Mouse (Mus musculus): Measurements from ENCODE around the gene Ahnak.
"Not testable (repeated sequence)": the region's sequence is repeated elsewhere in the genome, so short reads cannot be mapped to it uniquely, and the experiment has no call there.

The Ahnak gene

GRCm38 (mm10) chr19:8972491-8972890 lies 16.6 kb upstream of the Ahnak start:
- not testable (repeated sequence) for DNase-seq (ENCODE audit: low spot score)

- DNase-seq (ENCODE audit: low spot score) = no peak
Observed at GRCm38 (mm10) chr19:8974638-8975037, 14.4 kb upstream of the Ahnak start.

- no peak for DNase-seq (ENCODE audit: low spot score)
Observed at GRCm38 (mm10) chr19:8975491-8975890, 13.6 kb upstream of the Ahnak start.

- DNase-seq (ENCODE audit: low spot score) = peak; percentile 79
Observed at GRCm38 (mm10) chr19:8976535-8976934, 12.5 kb upstream of the Ahnak start.

- no peak for DNase-seq (ENCODE audit: low spot score)
Observed at GRCm38 (mm10) chr19:8980771-8981170, 8.3 kb upstream of the Ahnak start.

- no peak for DNase-seq (ENCODE audit: low spot score)
Observed at GRCm38 (mm10) chr19:8981450-8982168, 7.5 kb upstream of the Ahnak start.

- no peak for DNase-seq (ENCODE audit: low spot score)
Observed at GRCm38 (mm10) chr19:8982303-8983149, 6.6 kb upstream of the Ahnak start.

GRCm38 (mm10) chr19:8983150-8983650 lies 5.9 kb upstream of the Ahnak start:
- no peak for DNase-seq (ENCODE audit: low spot score)

GRCm38 (mm10) chr19:8984255-8984868 lies 4.7 kb upstream of the Ahnak start:
- DNase-seq (ENCODE audit: low spot score) = peak; percentile 85

GRCm38 (mm10) chr19:8985891-8986290 lies 3.2 kb upstream of the Ahnak start:
- DNase-seq (ENCODE audit: low spot score) = no peak

GRCm38 (mm10) chr19:8987816-8988215 lies 1.3 kb upstream of the Ahnak start:
- DNase-seq (ENCODE audit: low spot score) = no peak

GRCm38 (mm10) chr19:8988346-8989065 lies 578 bp upstream of the Ahnak start:
- DNase-seq (ENCODE audit: low spot score) = no peak

- peak; percentile 73 for DNase-seq (ENCODE audit: low spot score)
Observed at GRCm38 (mm10) chr19:8989567-8990431, 715 bp downstream of the Ahnak start.

- no peak for DNase-seq (ENCODE audit: low spot score)
Observed at GRCm38 (mm10) chr19:8990432-8991102, 1.5 kb downstream of the Ahnak start.

- no peak for DNase-seq (ENCODE audit: low spot score)
Observed at GRCm38 (mm10) chr19:8991245-8991870, 2.3 kb downstream of the Ahnak start.

GRCm38 (mm10) chr19:8991871-8992735 lies 3.0 kb downstream of the Ahnak start:
- DNase-seq (ENCODE audit: low spot score) = no peak

GRCm38 (mm10) chr19:8992769-8993624 lies 3.9 kb downstream of the Ahnak start:
- DNase-seq (ENCODE audit: low spot score) = peak; percentile 82

- DNase-seq (ENCODE audit: low spot score) = no peak
Observed at GRCm38 (mm10) chr19:8993625-8993912, 4.5 kb downstream of the Ahnak start.
